Mouse (Mus musculus) MN1 (cell line): ENCODE measurements at regions not wholly inside any gene's neighbourhood (a gene's known extent, or its start where the extent isn't known, plus 50 kb on each side); places are given as distances from the start of the nearest gene placed in this dataset.

Experiments
- DNase-seq: peaks from one replicate; pipeline ENCODE4 v3.0.0-alpha.2; 2016; ENCODE audit warnings: low spot score

DNA sequence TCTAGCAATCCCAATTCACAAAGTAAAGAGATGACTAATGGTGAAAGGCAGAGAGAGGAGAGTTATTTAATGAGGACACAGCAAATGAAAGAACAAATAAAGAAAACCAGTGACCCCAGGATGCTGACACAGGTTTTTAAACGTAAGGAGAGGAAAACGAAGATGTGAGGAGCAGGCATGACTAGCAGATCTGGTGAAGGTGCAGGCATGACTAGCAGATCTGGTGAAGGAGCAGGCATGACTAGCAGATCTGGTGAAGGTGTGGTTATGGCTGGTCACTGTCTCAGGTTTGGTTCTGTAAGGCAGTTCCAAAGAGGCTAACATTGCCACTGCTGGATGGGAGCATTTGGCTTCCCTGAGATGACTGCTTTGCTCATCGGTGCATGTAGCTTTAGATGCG, 57.0 kb downstream of the Mbl2 start:
- no peak for DNase-seq

DNA sequence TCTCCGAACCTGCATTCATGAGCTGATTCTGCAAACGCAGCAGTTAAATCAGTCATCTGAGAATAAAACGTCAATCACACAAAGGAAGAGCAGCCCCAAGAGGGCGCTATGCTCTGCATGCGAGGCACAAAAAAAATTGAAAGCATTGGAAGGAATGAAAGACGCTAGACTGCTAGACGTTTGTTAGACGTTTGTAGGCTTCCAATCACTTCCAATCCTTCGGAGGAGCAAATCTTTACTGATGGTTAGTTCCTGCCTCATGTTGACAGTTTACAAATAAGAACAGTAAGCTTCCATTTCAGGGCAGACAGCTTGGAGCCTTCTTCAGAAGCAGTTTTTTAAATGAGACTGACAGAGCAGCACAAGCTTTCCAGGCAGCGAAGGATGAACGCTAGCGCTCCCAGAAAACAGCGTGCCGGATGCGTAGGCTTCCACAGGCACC, 62.5 kb downstream of the Mbl2 start:
- no peak for DNase-seq

DNA sequence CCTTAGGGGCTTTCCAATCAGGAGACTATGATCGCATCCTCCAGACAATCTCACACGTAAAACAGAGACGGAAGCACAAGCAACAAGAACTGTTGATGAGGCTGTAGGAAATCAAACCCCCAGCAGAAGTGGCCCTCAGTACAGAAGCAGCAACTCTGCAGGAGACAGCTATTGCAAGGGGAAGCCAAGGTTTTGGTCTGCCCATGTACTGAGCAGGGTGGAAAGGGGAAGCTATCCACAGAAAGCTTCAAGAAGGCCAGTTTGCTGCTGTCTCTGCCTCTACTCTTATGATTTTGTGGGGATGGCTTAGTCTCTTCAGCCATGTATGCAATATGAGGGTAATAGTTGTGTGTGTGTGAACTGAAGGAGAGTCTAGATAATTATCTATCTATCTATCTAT, 63.3 kb downstream of the Mbl2 start:
- DNase-seq, result no peak

DNA sequence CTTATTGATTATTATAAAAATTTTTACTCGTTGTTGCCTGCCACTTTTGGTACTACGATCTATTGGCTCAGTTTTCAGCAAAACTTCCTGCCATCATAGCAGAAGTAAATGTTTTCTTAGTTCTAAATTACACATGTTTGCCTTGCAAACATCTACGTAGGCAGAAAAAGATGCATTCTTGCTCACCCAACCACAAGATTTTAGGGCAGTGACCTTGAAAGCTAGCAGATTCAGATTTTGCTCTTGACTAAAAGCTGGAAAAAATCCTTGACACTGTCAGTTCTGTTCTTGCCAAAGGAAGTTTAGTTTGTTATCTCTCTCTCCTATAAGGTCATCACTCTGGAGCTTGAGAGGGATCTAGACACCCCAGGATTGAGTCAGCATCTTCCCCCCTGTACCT, 66.8 kb downstream of the Mbl2 start:
- DNase-seq, result no peak

- DNase-seq, result peak; percentile 73
These were observed 69.5 kb downstream of the Mbl2 start for GRCm38 (mm10) chr19:30302281-30302680.

DNA sequence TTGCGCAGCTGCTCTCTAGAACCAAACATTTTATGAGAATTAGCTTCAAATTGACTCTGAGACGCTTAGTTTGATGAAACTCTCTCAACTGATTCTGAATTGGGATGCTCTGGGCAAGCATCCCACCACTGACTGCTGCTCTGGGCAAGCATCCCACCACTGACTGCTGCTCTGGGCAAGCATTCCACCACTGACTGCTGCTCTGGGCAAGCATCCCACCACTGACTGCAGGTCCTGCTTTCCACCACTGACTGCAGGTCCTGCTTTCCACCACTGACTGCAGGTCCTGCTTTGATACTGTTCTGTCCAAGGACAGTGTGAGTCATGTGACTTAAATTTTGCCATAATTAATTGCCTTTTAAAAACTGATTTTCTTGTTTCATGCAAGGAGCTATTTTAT, 73.6 kb downstream of the Mbl2 start:
- DNase-seq, result no peak

DNA sequence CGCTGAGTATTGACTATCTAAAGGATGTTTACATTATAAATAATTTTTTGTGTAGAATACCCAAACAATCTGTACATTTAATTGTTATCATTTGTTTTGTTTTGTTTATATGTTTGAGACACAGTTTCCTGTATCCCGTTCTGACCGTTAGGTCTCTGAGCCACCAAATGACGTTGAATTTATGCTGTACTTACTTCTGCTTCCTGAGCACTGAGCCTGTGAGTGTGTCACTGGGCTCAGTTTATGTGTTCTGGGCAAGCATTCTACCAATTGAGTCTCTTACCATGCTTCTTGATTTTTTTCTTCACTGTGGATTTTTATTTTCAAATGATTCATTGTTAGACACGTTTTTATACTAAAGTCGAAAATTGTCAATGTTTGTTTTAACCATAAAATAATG, 74.2 kb downstream of the Mbl2 start:
- DNase-seq, result no peak

GRCm38 (mm10) chr19:30317314-30317713, 84.6 kb downstream of the Mbl2 start:
- DNase-seq, result no peak

DNA sequence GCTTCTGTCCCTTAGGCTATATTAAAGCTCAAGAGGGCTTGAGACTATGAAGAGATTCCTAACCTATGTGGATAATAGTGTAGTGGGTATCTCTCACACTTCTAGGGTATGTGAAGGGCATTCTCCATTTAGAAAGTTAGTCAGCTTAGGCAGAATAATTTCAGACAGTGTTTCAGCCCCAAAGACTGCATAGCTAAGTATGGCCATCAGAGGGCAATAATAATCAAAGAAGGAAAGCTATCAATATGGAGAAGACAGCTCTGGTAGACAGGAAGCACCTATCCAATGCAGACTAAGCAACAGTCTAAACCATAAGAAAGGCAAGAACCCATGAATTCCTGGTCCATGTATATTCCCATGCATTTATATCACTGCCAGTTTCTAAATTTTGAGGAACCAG, 95.0 kb downstream of the Mbl2 start:
- DNase-seq, result no peak

GRCm38 (mm10) chr19:30328886-30329285, 96.1 kb downstream of the Mbl2 start:
- DNase-seq, result peak; percentile 77

- DNase-seq, result no peak
These were observed 98.0 kb downstream of the Mbl2 start for GRCm38 (mm10) chr19:30330792-30331191.

- DNase-seq, result no peak
These were observed 99.1 kb downstream of the Mbl2 start for GRCm38 (mm10) chr19:30331850-30332249.

- no peak for DNase-seq
These were observed 111.7 kb downstream of the Mbl2 start for GRCm38 (mm10) chr19:30344401-30344800.

DNA sequence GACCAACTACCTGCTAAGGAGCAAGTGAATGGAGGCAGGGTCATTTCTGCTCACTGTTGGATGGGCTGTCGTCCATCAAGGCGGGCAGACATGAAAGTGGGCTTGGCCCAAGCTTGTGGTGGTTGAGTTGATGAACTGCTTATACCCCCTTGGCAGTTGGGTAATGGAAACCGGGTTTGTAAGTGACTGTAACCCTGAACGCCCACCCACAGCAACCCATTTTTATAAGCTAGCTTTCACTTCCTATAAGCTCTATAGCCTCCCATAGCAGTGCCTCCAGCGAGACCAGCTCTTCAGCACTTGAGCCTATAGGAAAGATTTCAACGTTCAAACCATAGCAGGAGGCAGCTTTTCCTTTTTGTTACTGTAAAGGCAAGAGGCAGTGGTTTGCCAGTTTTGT, 116.2 kb downstream of the Mbl2 start:
- DNase-seq, result no peak

GRCm38 (mm10) chr19:30354981-30355380, 122.2 kb downstream of the Mbl2 start:
- DNase-seq, result no peak

GRCm38 (mm10) chr19:30358961-30359360, 126.2 kb downstream of the Mbl2 start:
- DNase-seq, result peak; percentile 83

- peak; percentile 77 for DNase-seq
These were observed 139.2 kb downstream of the Mbl2 start for GRCm38 (mm10) chr19:30371901-30372300.

- DNase-seq, result no peak
These were observed 147.0 kb downstream of the Mbl2 start for GRCm38 (mm10) chr19:30379767-30380166.

GRCm38 (mm10) chr19:30380515-30381206, 147.9 kb downstream of the Mbl2 start:
- DNase-seq, result no peak

GRCm38 (mm10) chr19:30393791-30394190, 155.7 kb downstream of the Dkk1 start:
- DNase-seq, result no peak

- no peak for DNase-seq
These were observed 142.5 kb downstream of the Dkk1 start for GRCm38 (mm10) chr19:30406943-30407342.

- DNase-seq, result peak; percentile 78
These were observed 129.7 kb downstream of the Dkk1 start for GRCm38 (mm10) chr19:30419556-30420280.

GRCm38 (mm10) chr19:30425627-30426026, 123.8 kb downstream of the Dkk1 start:
- no peak for DNase-seq

DNA sequence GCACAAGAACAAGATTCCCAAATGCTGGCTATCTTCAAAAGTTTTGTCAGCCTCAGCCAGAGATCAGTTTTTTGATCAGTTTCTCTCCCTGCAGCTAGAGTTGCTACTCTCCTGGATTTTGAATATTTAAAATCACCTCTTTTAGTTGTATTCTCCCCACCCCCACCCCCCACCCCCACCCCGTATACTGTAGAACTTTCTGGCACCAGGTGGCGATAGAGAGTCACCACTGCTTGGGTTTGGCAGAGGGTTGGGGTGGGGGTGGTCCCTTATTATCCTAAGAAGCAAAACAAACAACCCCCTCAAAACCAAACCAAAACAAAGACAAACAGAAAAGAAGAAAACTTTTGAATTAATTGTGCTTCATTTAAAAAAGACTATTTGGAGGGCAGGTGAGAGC, 122.0 kb downstream of the Dkk1 start:
- DNase-seq, result no peak
